Mouse (Mus musculus) liver, embryonic 16.5 days (tissue): ENCODE measurements around the gene Nfib. TPM values are rescaled to one million over a fixed set of nuclear protein-coding genes. Genes with fewer than 3 reads are reported as not detected.

Source experiments
- ATAC-seq: fragments of 200-750 bp; cut with Nextera tagmentation; 2 replicates; pipeline ENCODE4 v1.8.0; 2017; ENCODE audit warnings: low read depth, mild to moderate bottlenecking, moderate number of reproducible peaks, moderate library complexity
- H3K27ac ChIP-seq: fragments of 300-500 bp; sonication (generic); 2 replicates; pipeline ENCODE4 v1.5.1; 2014; ENCODE audit warnings: mild to moderate bottlenecking, low read length
- H3K27me3 ChIP-seq: fragments of 300-500 bp; sonication (generic); 2 replicates; pipeline ENCODE4 v1.6.1; 2014; ENCODE audit warnings: low read depth, low read length, mixed read lengths; ENCODE audit not compliant: control insufficient read depth, insufficient read depth
- H3K36me3 ChIP-seq: fragments of 300-500 bp; sonication (generic); 2 replicates; pipeline ENCODE4 v1.6.1; 2014; ENCODE audit warnings: mild to moderate bottlenecking; ENCODE audit not compliant: control insufficient read depth, insufficient read depth
- H3K4me1 ChIP-seq: fragments of 300-500 bp; sonication (generic); 2 replicates; pipeline ENCODE4 v1.6.1; 2014; ENCODE audit warnings: low read depth, low read length, mixed read lengths; ENCODE audit not compliant: control insufficient read depth
- H3K4me2 ChIP-seq: fragments of 300-500 bp; sonication (generic); 2 replicates; pipeline ENCODE4 v1.6.1; 2014; ENCODE audit warnings: low read depth, low read length, mixed read lengths
- H3K4me3 ChIP-seq: fragments of 300-500 bp; sonication (generic); 2 replicates; pipeline ENCODE4 v1.5.1; 2014; ENCODE audit warnings: low read depth, mild to moderate bottlenecking, low read length
- H3K9ac ChIP-seq: fragments of 300-500 bp; sonication (generic); 2 replicates; pipeline ENCODE4 v1.6.1; 2014; ENCODE audit warnings: low read depth, low read length
- H3K9me3 ChIP-seq: fragments of 300-500 bp; sonication (generic); replicated peaks from 2 replicates; pipeline ENCODE4 v1.6.1; 2016; ENCODE audit warnings: low read length; ENCODE audit not compliant: control insufficient read depth
- WGBS: fragments of 180-500 bp; shearing (Covaris S2); extraction: QIAGEN DNeasy Blood & Tissue Kit; methylation state at CpG from one replicate; pipeline ENCODE4 v1.1.7; 2014; ENCODE audit not compliant: insufficient replicate concordance; 5-methylcytosine and 5-hydroxymethylcytosine counted together
- polyA plus RNA-seq: library from polyadenylated mRNA; unstranded; fragments of >200 nt; fragmentation: Nextera tagmentation; extraction: Ambion mirVana; gene quantifications from 2 replicates; pipeline ENCODE4 v1.2.1, GENCODE M21; 2015

Gene Nfib
- polyA plus RNA-seq, 1 experiment from 2014 or later: 5.4 TPM

DNA sequence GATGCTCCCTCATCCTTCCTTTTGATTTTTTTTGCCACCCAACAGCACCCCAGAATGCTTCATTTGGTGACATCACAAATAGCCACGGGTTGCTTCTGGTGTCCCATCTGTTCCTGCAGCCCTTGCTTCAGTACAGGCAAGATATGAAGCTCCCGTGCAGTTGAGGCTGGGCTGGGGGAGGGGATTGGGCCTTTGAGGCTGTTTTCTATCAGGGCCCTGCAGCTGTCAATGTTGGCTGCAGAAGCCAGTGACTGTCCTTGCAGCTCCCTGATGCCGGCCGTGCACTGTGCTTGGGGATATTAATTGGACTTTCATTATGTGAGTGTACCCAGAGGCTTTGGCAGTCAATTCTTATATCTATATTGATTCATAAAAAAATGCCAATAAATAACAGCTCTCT, 121.0 kb downstream of the Nfib start:
- ATAC-seq: no peak
- Histone ChIP-seq H3K4me2 (no peak overlapping the region), H3K27ac (no peak overlapping the region), H3K9ac (no peak overlapping the region), H3K27me3 (no peaks in the 10 kb centered on the region), H3K4me3 (no peak overlapping the region), H3K9me3 (no peaks in the 10 kb centered on the region), H3K4me1 (no peaks in the 10 kb centered on the region), H3K36me3 (no peaks in the 10 kb centered on the region)
- WGBS: 44% methylated on average over 4 of the region's 4 CpGs

DNA sequence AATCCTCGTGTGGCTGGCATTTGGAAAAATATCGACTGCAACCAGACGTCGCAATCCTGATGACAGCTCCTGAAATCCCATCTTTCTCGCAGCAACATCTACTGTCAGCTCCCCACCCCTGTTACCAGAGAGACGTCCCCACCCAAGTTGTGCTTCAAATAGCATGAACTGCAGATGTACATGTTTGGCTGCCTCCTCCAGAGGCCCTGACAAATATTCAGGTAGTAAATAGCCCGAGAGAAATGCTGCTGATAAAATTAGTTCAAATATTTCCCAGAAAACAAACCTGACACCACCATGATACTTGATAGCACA, 132.3 kb downstream of the Nfib start:
- no peaks in the 10 kb centered on the region for H3K36me3 ChIP-seq
- no peaks in the 10 kb centered on the region for H3K4me1 ChIP-seq
- H3K4me3 ChIP-seq: no peak overlapping the region
- 62% methylated on average over 7 of the region's 7 CpGs for WGBS
- no peak overlapping the region for H3K9ac ChIP-seq
- no peak overlapping the region for H3K27ac ChIP-seq
- no peaks in the 10 kb centered on the region for H3K9me3 ChIP-seq
- H3K4me2 ChIP-seq: no peak overlapping the region
- ATAC-seq: no peak
- no peaks in the 10 kb centered on the region for H3K27me3 ChIP-seq

DNA sequence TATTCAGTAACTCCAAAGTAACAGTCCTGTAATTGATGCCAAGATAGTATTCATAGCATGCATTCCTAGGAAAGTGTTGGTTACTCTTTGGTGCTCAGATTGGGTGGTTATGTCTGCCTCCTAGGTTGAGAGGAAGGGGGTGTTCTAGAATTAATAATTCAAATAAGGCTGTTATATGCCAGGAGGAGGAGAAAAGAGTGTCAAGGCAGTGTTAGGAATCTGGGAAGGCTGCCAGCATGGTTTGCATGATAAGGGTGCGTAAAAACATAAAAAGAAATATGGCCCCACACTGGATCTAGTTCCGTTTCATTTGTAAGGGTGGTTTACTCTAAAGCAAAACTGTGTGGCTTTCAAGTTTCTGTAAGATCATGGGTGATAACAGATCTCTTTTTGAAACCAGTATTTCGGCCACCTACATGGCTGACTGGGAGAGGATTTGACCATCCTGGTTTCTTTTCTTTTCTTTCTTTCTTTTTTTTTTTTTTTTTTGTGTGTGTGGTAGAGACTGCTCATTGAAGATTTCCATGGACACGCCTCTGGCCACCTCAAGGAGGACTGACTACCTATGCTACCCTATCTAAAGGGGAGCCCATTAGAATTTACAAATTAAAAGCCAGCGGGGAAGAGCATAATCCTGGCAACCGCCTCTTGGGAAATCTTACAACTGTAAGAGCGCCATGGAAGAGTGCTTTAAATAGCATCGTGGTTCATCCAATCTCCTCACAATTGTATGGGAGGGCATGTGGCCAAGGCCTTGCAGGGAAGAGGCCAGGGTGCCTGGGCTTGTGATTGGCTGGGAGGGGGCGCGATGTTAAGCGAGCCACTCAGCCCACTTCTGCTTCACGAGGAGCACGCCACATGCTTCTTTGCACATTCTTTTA, 132.9 kb downstream of the Nfib start:
- Histone ChIP-seq H3K27me3 (no peaks in the 10 kb centered on the region), H3K9me3 (no peaks in the 10 kb centered on the region), H3K4me1 (no peaks in the 10 kb centered on the region), H3K27ac (no peak overlapping the region), H3K9ac (no peak overlapping the region), H3K4me3 (no peak overlapping the region), H3K36me3 (no peaks in the 10 kb centered on the region), H3K4me2 (no peak overlapping the region)
- no peak for ATAC-seq
- WGBS: 64% methylated on average over 13 of the region's 13 CpGs

DNA sequence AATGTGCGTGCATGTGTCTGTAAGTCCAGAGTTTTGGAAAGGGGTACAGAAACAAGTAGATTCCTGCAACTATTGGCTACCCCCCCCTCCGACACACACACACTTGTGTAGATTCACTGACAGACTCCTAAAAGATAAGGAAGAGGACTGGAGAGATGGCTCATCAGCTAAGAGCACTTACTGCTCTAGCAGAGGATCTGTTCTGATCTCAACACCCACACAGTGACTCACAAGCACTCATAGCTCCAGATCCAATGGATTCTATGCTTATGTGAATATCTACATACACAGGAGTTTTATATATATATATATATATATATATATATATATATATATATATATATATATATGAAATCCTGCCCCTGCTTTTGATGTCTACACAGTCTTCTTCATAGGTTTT, 146.7 kb downstream of the Nfib start:
- no peak for ATAC-seq
- 55% methylated on average over 2 of the region's 2 CpGs for WGBS
- H3K27ac ChIP-seq: no peak overlapping the region

DNA sequence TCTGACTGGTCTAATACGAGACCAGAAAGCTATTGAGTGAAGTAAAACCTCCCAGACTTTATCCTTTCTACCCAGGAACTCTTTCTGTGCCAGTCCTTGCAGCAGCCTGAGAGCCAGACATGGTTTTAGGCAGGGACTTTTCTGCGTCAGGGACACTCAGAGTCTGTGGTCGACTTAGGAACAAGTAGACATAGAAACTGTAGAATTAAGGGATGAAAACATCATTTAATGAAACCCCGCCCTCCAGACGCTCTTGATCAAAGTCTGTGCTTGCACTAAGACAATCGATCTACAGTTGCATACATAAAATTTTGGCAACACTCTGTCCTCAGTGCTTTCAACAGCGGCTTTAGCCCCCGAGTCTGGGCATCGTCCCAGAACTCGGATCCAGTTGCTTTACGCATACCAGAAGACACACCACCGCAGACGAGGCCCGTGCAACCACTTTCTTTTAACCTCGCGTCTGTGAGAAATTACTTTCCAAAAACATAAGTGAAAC, 149.8 kb downstream of the Nfib start:
- no peaks in the 10 kb centered on the region for H3K4me1 ChIP-seq
- H3K4me3 ChIP-seq: no peak overlapping the region
- WGBS: 74% methylated on average over 16 of the region's 16 CpGs
- no peak for ATAC-seq
- no peaks in the 10 kb centered on the region for H3K27me3 ChIP-seq
- no peak overlapping the region for H3K4me2 ChIP-seq
- no peaks in the 10 kb centered on the region for H3K36me3 ChIP-seq
- H3K9me3 ChIP-seq: no peaks in the 10 kb centered on the region
- no peak overlapping the region for H3K9ac ChIP-seq
- H3K27ac ChIP-seq: no peak overlapping the region

More for the DNA sequence above, 146.7 kb downstream of the Nfib start:
- Histone ChIP-seq H3K9ac (no peak overlapping the region), H3K9me3 (no peaks in the 10 kb centered on the region), H3K27me3 (no peaks in the 10 kb centered on the region), H3K4me2 (no peak overlapping the region), H3K4me1 (no peaks in the 10 kb centered on the region), H3K36me3 (no peaks in the 10 kb centered on the region), H3K4me3 (no peak overlapping the region)

DNA sequence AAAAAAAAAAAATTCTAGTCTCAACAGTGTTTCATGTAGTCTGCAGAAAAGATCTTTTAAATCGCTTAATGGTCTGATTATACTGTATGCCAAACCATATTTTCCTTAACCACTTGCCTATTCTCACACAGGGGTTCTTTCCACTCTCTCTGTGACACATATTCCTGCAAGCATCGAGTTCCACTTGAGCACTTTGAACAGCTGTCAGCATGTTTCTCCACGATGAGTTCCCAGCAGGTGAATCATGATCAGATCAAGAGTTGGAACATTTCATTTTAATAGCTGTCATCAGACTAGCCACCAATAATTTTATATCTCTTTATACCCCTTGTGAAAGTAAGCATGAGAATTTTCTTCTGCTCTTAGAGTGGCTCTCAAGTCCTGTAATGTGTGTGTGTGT, 151.9 kb downstream of the Nfib start:
- no peak overlapping the region for H3K9ac ChIP-seq
- no peaks in the 10 kb centered on the region for H3K36me3 ChIP-seq
- H3K9me3 ChIP-seq: no peaks in the 10 kb centered on the region
- no peaks in the 10 kb centered on the region for H3K4me1 ChIP-seq
- H3K4me2 ChIP-seq: no peak overlapping the region
- 53% methylated on average over 3 of the region's 3 CpGs for WGBS
- H3K27ac ChIP-seq: no peak overlapping the region
- no peak for ATAC-seq
- no peak overlapping the region for H3K4me3 ChIP-seq
- no peaks in the 10 kb centered on the region for H3K27me3 ChIP-seq

DNA sequence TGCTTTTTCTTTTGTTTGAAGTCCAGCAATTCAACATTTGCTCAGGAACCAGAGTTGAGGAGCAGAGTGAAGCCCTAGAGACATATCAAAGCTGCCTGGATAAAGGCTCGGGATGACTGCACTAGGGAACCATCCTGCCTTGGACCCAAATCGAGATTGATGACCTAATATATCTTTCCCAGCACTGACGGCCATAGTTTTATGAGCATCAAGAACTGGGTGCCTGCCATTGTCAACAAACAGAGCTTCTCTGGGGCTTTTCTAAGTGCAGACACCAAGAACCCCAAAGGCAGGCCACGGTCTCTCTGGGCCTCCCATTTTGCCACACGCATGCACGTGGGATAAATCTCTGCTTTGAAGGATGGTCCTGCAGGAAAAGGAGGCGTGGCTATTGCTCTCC, 153.3 kb downstream of the Nfib start:
- Histone ChIP-seq H3K4me2 (no peak overlapping the region), H3K9ac (no peak overlapping the region), H3K27ac (no peak overlapping the region), H3K9me3 (no peaks in the 10 kb centered on the region), H3K4me3 (no peak overlapping the region), H3K4me1 (no peaks in the 10 kb centered on the region), H3K36me3 (no peaks in the 10 kb centered on the region), H3K27me3 (no peaks in the 10 kb centered on the region)
- WGBS: 49% methylated on average over 7 of the region's 7 CpGs
- ATAC-seq: no peak

DNA sequence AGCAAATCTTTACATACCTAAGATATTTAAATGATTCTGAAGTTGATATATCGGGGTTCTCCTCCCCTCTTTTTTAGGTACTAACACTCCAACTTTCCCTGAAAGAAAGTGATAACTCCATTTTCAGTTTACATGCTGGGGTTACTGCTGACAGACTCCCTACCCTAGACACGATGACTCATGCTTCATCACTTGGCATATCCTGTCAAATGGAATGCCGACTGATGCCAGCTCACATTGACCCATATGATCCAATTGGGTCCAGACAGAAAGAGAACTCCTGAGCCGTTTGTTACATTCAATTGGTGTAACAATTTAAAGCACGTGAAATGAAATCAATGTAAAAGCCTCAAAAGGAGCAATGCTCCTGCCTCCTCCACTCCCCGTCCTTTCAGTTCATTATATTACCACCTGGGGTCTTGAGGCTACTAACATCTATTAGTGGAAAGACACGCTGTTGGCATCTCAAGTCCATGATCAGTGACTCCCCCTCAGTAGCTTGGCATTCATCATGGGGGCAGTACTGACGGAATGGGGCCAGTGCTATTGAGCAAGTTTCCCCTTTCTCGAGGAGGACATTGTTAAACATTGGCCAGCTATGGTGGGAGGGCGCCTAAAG, 155.7 kb downstream of the Nfib start:
- no peak for ATAC-seq
- H3K4me2 ChIP-seq: no peak overlapping the region
- 52% methylated on average over 10 of the region's 10 CpGs for WGBS
- H3K27ac ChIP-seq: no peak overlapping the region
- H3K9ac ChIP-seq: no peak overlapping the region
- H3K9me3 ChIP-seq: no peaks in the 10 kb centered on the region
- H3K27me3 ChIP-seq: no peaks in the 10 kb centered on the region
- H3K4me3 ChIP-seq: no peak overlapping the region
- H3K36me3 ChIP-seq: no peaks in the 10 kb centered on the region
- no peaks in the 10 kb centered on the region for H3K4me1 ChIP-seq

DNA sequence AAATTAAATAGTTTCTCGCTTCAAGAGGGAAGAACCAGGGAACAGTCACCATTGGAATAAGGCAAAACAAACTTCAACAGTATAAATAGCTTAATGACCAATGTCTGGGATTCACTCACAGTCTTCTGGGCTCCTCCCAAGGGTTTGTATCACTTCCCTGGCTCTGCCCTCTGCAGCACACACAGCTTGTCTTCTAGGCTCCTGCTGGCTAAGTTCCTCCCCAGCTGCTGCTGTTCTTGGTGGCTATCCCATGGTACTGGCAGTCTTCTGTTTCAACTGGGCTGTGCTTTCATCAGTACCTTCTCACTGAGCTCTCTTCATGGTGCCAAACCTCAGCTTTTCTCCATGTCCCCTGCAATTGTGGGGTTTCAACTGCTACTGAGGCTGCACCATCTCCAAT, 157.3 kb downstream of the Nfib start:
- Histone ChIP-seq H3K9me3 (no peaks in the 10 kb centered on the region), H3K4me2 (no peak overlapping the region), H3K27me3 (no peaks in the 10 kb centered on the region), H3K27ac (no peak overlapping the region), H3K4me1 (no peaks in the 10 kb centered on the region), H3K4me3 (no peak overlapping the region), H3K36me3 (no peaks in the 10 kb centered on the region), H3K9ac (no peak overlapping the region)
- 78% methylated on average over 1 of the region's 1 CpGs for WGBS
- no peak for ATAC-seq
